Mouse (Mus musculus): Measurements from ENCODE around the gene Tac4.

DNA sequence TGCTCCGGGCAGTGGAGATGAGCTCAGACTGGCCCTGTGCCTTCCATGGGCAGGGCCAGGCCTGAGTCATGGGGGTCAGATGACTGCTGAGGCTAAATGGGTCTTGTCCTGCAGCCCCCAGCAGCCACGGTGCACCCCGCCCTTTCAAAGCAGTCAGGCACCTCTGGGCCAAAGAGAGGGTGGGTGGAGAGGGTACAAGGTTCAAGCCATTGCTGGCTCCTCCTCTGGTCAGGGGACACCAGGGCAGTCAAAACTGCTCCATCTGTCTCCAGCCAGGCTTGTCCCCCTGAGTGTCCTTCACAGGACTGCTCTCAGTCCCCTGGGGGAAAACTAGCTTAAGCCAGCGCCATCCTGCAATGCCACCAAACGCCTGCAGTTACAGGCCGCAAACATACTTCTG is 9.2 kb upstream of the Tac4 start:
- TF ChIP-seq POLR2A (IDR thresholded peaks at IDR 0.05; ENCODE audit: borderline replicate concordance, low read depth, low read length), result no peak
- TF ChIP-seq CTCF (IDR thresholded peaks at IDR 0.05; ENCODE audit: low read depth, low read length), result no peak
